Mouse (Mus musculus): ENCODE data around the gene Lmbr1l.
"Not testable (repeated sequence)": the region's sequence is repeated elsewhere in the genome, so short reads cannot be mapped to it uniquely, and the experiment has no call there.

The Lmbr1l gene

GRCm38 (mm10) chr15:98917538-98918498 lies at the start of gene Lmbr1l:
Gene Lmbr1l, minus strand, starts transcription at chr15:98918231.
- peak; percentile 97 to 100 for DNase-seq

- no peak for DNase-seq
Measured at GRCm38 (mm10) chr15:98959531-98959930, 41.5 kb upstream of the Lmbr1l start.

GRCm38 (mm10) chr15:98958901-98959420 lies 40.9 kb upstream of the Lmbr1l start:
- no peak for DNase-seq

GRCm38 (mm10) chr15:98957475-98957874 lies 39.4 kb upstream of the Lmbr1l start:
- DNase-seq: no peak

- no peak for DNase-seq
Measured at GRCm38 (mm10) chr15:98956000-98956399, 38.0 kb upstream of the Lmbr1l start.

- DNase-seq: no peak
Measured at GRCm38 (mm10) chr15:98955324-98955723, 37.3 kb upstream of the Lmbr1l start.

- no peak for DNase-seq
Measured at GRCm38 (mm10) chr15:98954425-98955253, 36.6 kb upstream of the Lmbr1l start.

- peak; percentile 95 to 98 for DNase-seq
Measured at GRCm38 (mm10) chr15:98953401-98954356, 35.6 kb upstream of the Lmbr1l start, which contains the start of the genes Gm49450 and Tuba1a. Gene Gm49450, minus strand, starts transcription at chr15:98953551. Gene Tuba1a, minus strand, starts transcription at chr15:98953703.

GRCm38 (mm10) chr15:98952751-98953400 lies 34.8 kb upstream of the Lmbr1l start:
- peak; percentile 88 to 89 for DNase-seq

GRCm38 (mm10) chr15:98952063-98952455 lies 34.0 kb upstream of the Lmbr1l start:
- DNase-seq: no peak

GRCm38 (mm10) chr15:98951122-98952062 lies 33.4 kb upstream of the Lmbr1l start:
- not testable (repeated sequence) for DNase-seq

- no peak for DNase-seq
Measured at GRCm38 (mm10) chr15:98949607-98949892, 31.5 kb upstream of the Lmbr1l start.

- DNase-seq: no peak
Measured at GRCm38 (mm10) chr15:98948857-98949606, 31.0 kb upstream of the Lmbr1l start.

GRCm38 (mm10) chr15:98948382-98948781 lies 30.4 kb upstream of the Lmbr1l start:
- DNase-seq: no peak

- DNase-seq: no peak
Measured at GRCm38 (mm10) chr15:98947884-98948283, 29.9 kb upstream of the Lmbr1l start.

- no peak for DNase-seq
Measured at GRCm38 (mm10) chr15:98943133-98943532, 25.1 kb upstream of the Lmbr1l start.

- no peak for DNase-seq
Measured at GRCm38 (mm10) chr15:98942081-98942480, 24.1 kb upstream of the Lmbr1l start.

GRCm38 (mm10) chr15:98941539-98941938 lies 23.5 kb upstream of the Lmbr1l start:
- DNase-seq: no peak

- no peak for DNase-seq
Measured at GRCm38 (mm10) chr15:98940816-98941215, 22.8 kb upstream of the Lmbr1l start.
